Mouse (Mus musculus) liver, embryonic 14.5 days (tissue): Measurements from ENCODE around the gene Slc7a10.

ENCODE experiments used
- CTCF ChIP-seq: IDR thresholded peaks from 2 replicates; pipeline ENCODE4 v1.5.1; 2016; ENCODE audit warnings: antibody characterized with exemption, low read depth, control low read depth
- EP300 ChIP-seq: IDR thresholded peaks from 2 replicates; pipeline ENCODE4 v1.6.1; 2016; ENCODE audit warnings: antibody characterized with exemption, low read depth

DNA sequence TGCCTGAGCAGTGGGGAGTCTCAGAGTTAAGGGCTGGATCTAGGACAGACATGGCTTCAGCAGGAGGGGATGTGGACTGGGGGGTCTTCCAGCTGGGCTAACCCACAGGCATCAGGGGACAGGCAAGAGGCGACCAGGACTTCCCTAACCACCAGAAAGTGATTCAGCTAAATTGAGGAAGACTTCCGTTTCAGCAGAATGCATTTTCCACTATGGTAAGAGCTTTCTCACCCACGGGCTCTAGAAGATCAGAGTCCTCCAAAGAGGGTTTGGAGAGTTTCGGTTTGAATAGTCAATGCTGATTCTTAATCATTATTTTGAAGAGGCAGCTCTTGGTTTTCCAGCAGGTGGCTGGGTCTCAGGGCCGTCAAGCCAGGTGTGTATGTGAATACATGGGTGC, 46.3 kb upstream of the Slc7a10 start:
- no peak for TF ChIP-seq CTCF
- no peak for TF ChIP-seq EP300
